Mouse (Mus musculus) heart, embryonic 12.5 days (tissue): ENCODE measurements around the gene Asb15. TPM values are rescaled to one million over a fixed set of nuclear protein-coding genes. Genes with fewer than 3 reads are reported as not detected.

Source experiments
- ATAC-seq: fragments of 200-750 bp; cut with Nextera tagmentation; 2 replicates; pipeline ENCODE4 v1.8.0; 2017; ENCODE audit warnings: moderate TSS enrichment, moderate library complexity; ENCODE audit not compliant: insufficient number of reproducible peaks, low FRiP score
- H3K27ac ChIP-seq: fragments of 300-500 bp; sonication (generic); 2 replicates; pipeline ENCODE4 v1.5.1; 2016; ENCODE audit warnings: mild to moderate bottlenecking, moderate library complexity; ENCODE audit not compliant: poor library complexity, severe bottlenecking
- H3K27me3 ChIP-seq: fragments of 300-500 bp; sonication (generic); replicated peaks from 2 replicates; pipeline ENCODE4 v1.6.1; 2016; ENCODE audit warnings: mild to moderate bottlenecking, moderate library complexity
- H3K36me3 ChIP-seq: fragments of 300-500 bp; sonication (generic); 2 replicates; pipeline ENCODE4 v1.6.1; 2016; ENCODE audit warnings: mild to moderate bottlenecking, moderate library complexity
- H3K4me1 ChIP-seq: fragments of 300-500 bp; sonication (generic); replicated peaks from 2 replicates; pipeline ENCODE4 v1.6.1; 2016; ENCODE audit warnings: mild to moderate bottlenecking
- H3K4me2 ChIP-seq: fragments of 300-500 bp; sonication (generic); 2 replicates; pipeline ENCODE4 v1.6.1; 2016; ENCODE audit warnings: mild to moderate bottlenecking, moderate library complexity
- H3K4me3 ChIP-seq: fragments of 300-500 bp; sonication (generic); 2 replicates; pipeline ENCODE4 v1.5.1; 2016; ENCODE audit warnings: mild to moderate bottlenecking
- H3K9ac ChIP-seq: fragments of 300-500 bp; sonication (generic); 2 replicates; pipeline ENCODE4 v1.6.1; 2016; ENCODE audit warnings: mild to moderate bottlenecking, moderate library complexity
- H3K9me3 ChIP-seq: fragments of 300-500 bp; sonication (generic); replicated peaks from 2 replicates; pipeline ENCODE4 v1.6.1; 2016; ENCODE audit warnings: mild to moderate bottlenecking, moderate library complexity
- WGBS: fragments of 180-500 bp; shearing (Covaris S2); methylation state at CpG from one replicate; pipeline ENCODE4 v1.1.7; 2016; 5-methylcytosine and 5-hydroxymethylcytosine counted together
- polyA plus RNA-seq: library from polyadenylated mRNA; unstranded; fragments of >200 nt; fragmentation: Nextera tagmentation; extraction: Ambion mirVana; gene quantifications from 2 replicates; pipeline ENCODE4 v1.2.1, GENCODE M21; 2016

Asb15 gene
- polyA plus RNA-seq, 1 experiment from 2014 or later = not detected

GRCm38 (mm10) chr6:24591525-24592218 is 63.7 kb downstream of the Asb15 start:
- no peak overlapping the region for H3K9ac ChIP-seq
- no peaks in the 10 kb centered on the region for H3K9me3 ChIP-seq
- H3K36me3 ChIP-seq = no peaks in the 10 kb centered on the region
- WGBS = 44% methylated on average over 10 of the region's 10 CpGs
- H3K4me3 ChIP-seq = no peak overlapping the region
- H3K4me1 ChIP-seq = peaks cover 14% of the 10 kb centered on the region
- H3K4me2 ChIP-seq = no peak overlapping the region
- H3K27me3 ChIP-seq = no peaks in the 10 kb centered on the region
- H3K27ac ChIP-seq = 0 out of 2 replicates have a peak overlapping the region, but pooled peaks have one; percentile 17
- peak; percentile 55 for ATAC-seq

- Histone ChIP-seq H3K27me3 (no peaks in the 10 kb centered on the region), H3K9me3 (no peaks in the 10 kb centered on the region), H3K9ac (peak within 1 kb of the TSS; percentile 91), H3K27ac (peak within 1 kb of the TSS; percentile 97), H3K4me1 (peaks cover 28% of the 10 kb centered on the region), H3K4me2 (peak within 1 kb of the TSS; percentile 73), H3K4me3 (peak within 1 kb of the TSS; percentile 54), H3K36me3 (no peaks in the 10 kb centered on the region)
- peak; percentile 87 for ATAC-seq
- WGBS = 34% methylated on average over 10 of the region's 10 CpGs
These were observed 69.6 kb downstream of the Asb15 start, which contains the start of gene Lmod2 for GRCm38 (mm10) chr6:24597500-24597899. TSS of gene Lmod2 (plus strand) at chr6:24597762.

GRCm38 (mm10) chr6:24599179-24599578 is 71.2 kb downstream of the Asb15 start:
- Histone ChIP-seq H3K9ac (peak overlapping the region; percentile 91), H3K36me3 (peaks cover 12% of the 10 kb centered on the region), H3K4me2 (peak overlapping the region; percentile 73), H3K4me3 (peak overlapping the region; percentile 54), H3K27me3 (no peaks in the 10 kb centered on the region), H3K27ac (peak overlapping the region; percentile 97), H3K4me1 (peaks cover 29% of the 10 kb centered on the region), H3K9me3 (no peaks in the 10 kb centered on the region)
- ATAC-seq = no peak
- 53% methylated on average over 6 of the region's 6 CpGs for WGBS

- no peaks in the 10 kb centered on the region for H3K27me3 ChIP-seq
- 53% methylated on average over 5 of the region's 5 CpGs for WGBS
- H3K4me3 ChIP-seq = peak overlapping the region; percentile 54
- peaks cover 17% of the 10 kb centered on the region for H3K36me3 ChIP-seq
- peak overlapping the region; percentile 97 for H3K27ac ChIP-seq
- no peak for ATAC-seq
- H3K9ac ChIP-seq = peak overlapping the region; percentile 91
- no peaks in the 10 kb centered on the region for H3K9me3 ChIP-seq
- peak overlapping the region; percentile 73 for H3K4me2 ChIP-seq
- peaks cover 29% of the 10 kb centered on the region for H3K4me1 ChIP-seq
These were observed 71.7 kb downstream of the Asb15 start for GRCm38 (mm10) chr6:24599639-24600038.

- ATAC-seq = no peak
- Histone ChIP-seq H3K4me3 (peak overlapping the region; percentile 54), H3K9me3 (no peaks in the 10 kb centered on the region), H3K4me1 (peaks cover 29% of the 10 kb centered on the region), H3K27me3 (no peaks in the 10 kb centered on the region), H3K4me2 (peak overlapping the region; percentile 73), H3K36me3 (peaks cover 21% of the 10 kb centered on the region), H3K9ac (peak overlapping the region; percentile 91), H3K27ac (peak overlapping the region; percentile 97)
- WGBS = 47% methylated on average over 6 of the region's 6 CpGs
These were observed 72.2 kb downstream of the Asb15 start for GRCm38 (mm10) chr6:24600134-24600533.

- peak overlapping the region; percentile 54 for H3K4me3 ChIP-seq
- H3K27ac ChIP-seq = peak overlapping the region; percentile 97
- H3K27me3 ChIP-seq = no peaks in the 10 kb centered on the region
- no peak for ATAC-seq
- H3K4me2 ChIP-seq = peak overlapping the region; percentile 73
- WGBS = 62% methylated on average over 4 of the region's 4 CpGs
- no peaks in the 10 kb centered on the region for H3K9me3 ChIP-seq
- peak overlapping the region; percentile 91 for H3K9ac ChIP-seq
- H3K36me3 ChIP-seq = peaks cover 24% of the 10 kb centered on the region
- peaks cover 29% of the 10 kb centered on the region for H3K4me1 ChIP-seq
These were observed 72.8 kb downstream of the Asb15 start for GRCm38 (mm10) chr6:24600726-24601125.

GRCm38 (mm10) chr6:24601668-24602067 is 73.7 kb downstream of the Asb15 start:
- WGBS = 0% methylated on average over 1 of the region's 1 CpGs
- H3K4me3 ChIP-seq = peak overlapping the region; percentile 54; the same call in 1 of the 2 replicates
- peak overlapping the region; percentile 45; the same call in 1 of the 2 replicates for H3K9ac ChIP-seq

GRCm38 (mm10) chr6:24602351-24602750 is 74.4 kb downstream of the Asb15 start:
- ATAC-seq = no peak
- peaks cover 30% of the 10 kb centered on the region for H3K4me1 ChIP-seq
- H3K27me3 ChIP-seq = no peaks in the 10 kb centered on the region
- H3K36me3 ChIP-seq = peaks cover 41% of the 10 kb centered on the region
- H3K9ac ChIP-seq = no peak overlapping the region
- peak overlapping the region; percentile 73 for H3K4me2 ChIP-seq
- 64% methylated on average over 3 of the region's 3 CpGs for WGBS
- peak overlapping the region; percentile 16; the same call in 1 of the 2 replicates for H3K4me3 ChIP-seq
- peak overlapping the region; percentile 20 for H3K27ac ChIP-seq
- no peaks in the 10 kb centered on the region for H3K9me3 ChIP-seq

More at GRCm38 (mm10) chr6:24601668-24602067, 73.7 kb downstream of the Asb15 start:
- no peaks in the 10 kb centered on the region for H3K27me3 ChIP-seq
- peak overlapping the region; percentile 73 for H3K4me2 ChIP-seq
- ATAC-seq = no peak
- H3K9me3 ChIP-seq = no peaks in the 10 kb centered on the region
- peaks cover 29% of the 10 kb centered on the region for H3K4me1 ChIP-seq
- peak overlapping the region; percentile 24; the same call in 1 of the 2 replicates for H3K27ac ChIP-seq
- peaks cover 34% of the 10 kb centered on the region for H3K36me3 ChIP-seq

- WGBS = 87% methylated on average over 5 of the region's 5 CpGs
- Histone ChIP-seq H3K36me3 (peaks cover 47% of the 10 kb centered on the region), H3K27ac (no peak overlapping the region), H3K9me3 (no peaks in the 10 kb centered on the region), H3K4me2 (no peak overlapping the region), H3K4me3 (no peak overlapping the region), H3K4me1 (peaks cover 35% of the 10 kb centered on the region), H3K27me3 (no peaks in the 10 kb centered on the region), H3K9ac (no peak overlapping the region)
- no peak for ATAC-seq
These were observed 75.0 kb downstream of the Asb15 start for GRCm38 (mm10) chr6:24602993-24603392.

GRCm38 (mm10) chr6:24604289-24604688 is 76.3 kb downstream of the Asb15 start:
- ATAC-seq = no peak
- Histone ChIP-seq H3K4me1 (peaks cover 40% of the 10 kb centered on the region), H3K27me3 (no peaks in the 10 kb centered on the region), H3K9ac (no peak overlapping the region), H3K4me3 (no peak overlapping the region), H3K9me3 (no peaks in the 10 kb centered on the region), H3K27ac (no peak overlapping the region), H3K4me2 (no peak overlapping the region), H3K36me3 (peaks cover 59% of the 10 kb centered on the region)
- 94% methylated on average over 7 of the region's 7 CpGs for WGBS

GRCm38 (mm10) chr6:24605631-24606030 is 77.7 kb downstream of the Asb15 start:
- Histone ChIP-seq H3K4me2 (no peak overlapping the region), H3K9me3 (no peaks in the 10 kb centered on the region), H3K27ac (no peak overlapping the region), H3K9ac (no peak overlapping the region), H3K27me3 (no peaks in the 10 kb centered on the region), H3K4me1 (peaks cover 35% of the 10 kb centered on the region), H3K36me3 (peaks cover 59% of the 10 kb centered on the region), H3K4me3 (no peak overlapping the region)
- ATAC-seq = no peak
- WGBS = 91% methylated on average over 8 of the region's 8 CpGs
